Mouse (Mus musculus) cerebellum, postnatal 10 days (tissue): ENCODE data around the gene Angptl2.

Source experiments
- DNase-seq, 2 experiments: peaks; one replicate each; pipeline ENCODE4 v3.0.0; 2021; ENCODE audit warnings: mixed read lengths in 2 of 2

The Angptl2 gene

GRCm38 (mm10) chr2:33215700-33216509 is at the start of gene Angptl2:
Gene Angptl2 (plus strand): TSS chr2:33216069.
- DNase-seq = peak; percentile 83 to 93

DNA sequence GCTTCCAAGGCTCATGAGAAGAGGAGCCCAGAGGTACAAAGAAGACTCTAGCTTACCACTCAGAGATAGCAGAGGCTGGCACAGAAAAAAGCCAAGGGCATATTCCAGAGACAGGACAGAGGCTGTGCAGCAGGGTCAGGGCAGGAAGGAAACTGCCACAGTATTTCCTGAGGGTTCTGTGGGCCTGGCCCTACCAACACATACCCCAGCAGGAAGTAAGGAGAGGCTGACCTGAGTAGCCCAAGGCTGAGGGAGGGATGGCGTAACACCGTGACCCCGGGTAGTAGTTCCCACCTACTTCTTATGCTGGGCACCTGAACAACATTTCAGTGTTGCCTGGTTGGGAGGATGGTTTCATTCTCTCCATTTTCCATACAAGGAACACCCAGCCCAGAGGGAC is 48.8 kb upstream of the Angptl2 start:
- DNase-seq = no peak

DNA sequence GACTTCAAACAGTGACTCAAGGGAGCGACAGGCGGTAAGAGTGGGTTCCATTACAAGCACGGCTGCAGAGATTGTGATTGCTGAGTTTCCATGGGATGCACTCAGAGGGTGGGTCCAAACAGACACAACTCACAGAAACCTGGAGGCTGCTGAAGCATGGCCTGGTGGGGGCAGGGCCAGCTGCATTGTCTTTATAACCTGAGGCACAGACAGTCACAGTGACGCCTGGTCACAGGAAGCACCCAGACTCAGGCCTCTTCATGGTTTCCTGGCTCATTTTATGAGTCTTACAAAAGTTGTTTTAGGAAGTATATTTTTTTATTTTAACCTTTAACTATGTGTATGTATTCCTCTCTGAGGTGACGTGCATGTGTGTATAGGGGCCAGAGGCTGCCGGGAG is 46.4 kb upstream of the Angptl2 start:
- no peak for DNase-seq

DNA sequence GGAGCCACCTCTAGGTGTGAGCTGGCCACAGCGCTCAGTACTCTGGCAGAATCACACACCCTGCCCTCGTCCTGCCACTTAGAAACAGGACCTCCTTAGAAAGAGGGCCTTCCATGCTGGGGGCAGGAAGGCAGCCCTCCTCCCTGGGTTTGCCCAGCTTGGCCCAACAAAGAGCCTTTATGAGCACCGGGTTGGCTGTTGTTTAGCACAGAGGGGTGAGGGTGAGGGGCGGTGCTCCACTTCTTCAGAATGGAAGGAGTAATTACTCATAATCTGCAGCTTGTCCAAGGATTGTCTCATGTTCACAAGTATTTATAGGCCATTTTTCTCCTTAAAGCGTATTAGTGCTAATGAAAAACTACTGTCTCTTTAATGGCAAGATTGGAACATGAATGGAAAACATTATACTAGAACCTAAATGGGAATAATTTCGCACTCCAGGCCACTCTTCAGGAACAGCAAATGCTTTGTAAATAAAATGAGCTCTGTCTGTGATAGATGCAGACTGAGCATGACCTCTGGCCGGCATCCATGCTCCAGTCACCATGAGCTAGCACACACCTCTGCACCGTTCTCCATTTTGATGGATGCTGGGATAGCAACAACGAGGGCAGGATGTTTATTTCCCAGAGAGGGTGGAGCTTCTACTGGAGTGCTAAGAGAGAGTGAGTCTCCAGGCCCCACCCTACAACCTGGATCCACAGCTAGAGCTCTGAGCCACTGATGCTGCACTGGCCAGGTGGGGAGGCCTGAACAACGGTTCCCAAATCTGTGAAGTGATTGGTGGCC is 44.9 kb upstream of the Angptl2 start:
- DNase-seq = no peak

DNA sequence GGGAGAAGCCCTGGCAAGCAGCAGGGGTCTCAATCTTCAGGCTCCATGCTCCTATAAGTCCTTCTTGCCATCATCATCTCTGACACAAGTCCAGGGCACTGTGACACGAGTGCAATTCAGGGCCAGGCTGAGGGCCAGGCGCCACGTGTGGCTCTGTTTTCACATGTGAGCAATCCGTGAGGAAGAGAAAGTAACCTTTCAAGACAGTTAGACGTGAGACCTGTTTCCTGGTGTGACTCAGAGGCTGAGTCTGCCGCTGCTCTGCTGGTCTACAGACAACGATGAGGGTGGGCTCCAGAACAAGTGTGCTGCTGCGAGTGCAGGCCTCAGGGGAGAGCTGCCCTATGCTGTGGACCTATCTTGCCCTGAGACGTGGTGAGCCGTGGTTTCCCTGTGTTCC is 42.7 kb upstream of the Angptl2 start:
- DNase-seq = no peak

DNA sequence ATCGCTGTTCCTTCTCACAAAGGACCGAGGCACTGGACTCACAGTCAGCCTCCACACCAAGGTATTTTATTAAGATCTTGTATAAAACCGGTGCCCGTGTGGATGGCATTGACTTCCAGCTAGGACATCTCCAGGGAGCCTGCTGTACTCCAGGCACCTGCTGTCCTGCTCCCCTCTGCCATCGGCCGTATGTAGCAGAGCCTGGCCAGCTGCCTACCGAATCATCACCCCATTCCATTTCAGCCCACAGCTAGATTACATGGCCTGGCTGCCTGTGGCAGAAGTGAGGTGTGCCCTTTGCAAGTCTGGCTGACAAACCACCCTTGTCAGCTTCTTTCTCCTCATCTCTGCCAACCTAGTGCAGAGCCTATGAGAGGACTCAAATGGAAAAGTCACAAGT is 42.2 kb upstream of the Angptl2 start:
- peak in 1 of 2 experiments; percentile 53 for DNase-seq

- DNase-seq = no peak
These were observed 39.4 kb upstream of the Angptl2 start for GRCm38 (mm10) chr2:33176516-33176915.

- DNase-seq = no peak
These were observed 38.9 kb upstream of the Angptl2 start for GRCm38 (mm10) chr2:33176921-33177320.

DNA sequence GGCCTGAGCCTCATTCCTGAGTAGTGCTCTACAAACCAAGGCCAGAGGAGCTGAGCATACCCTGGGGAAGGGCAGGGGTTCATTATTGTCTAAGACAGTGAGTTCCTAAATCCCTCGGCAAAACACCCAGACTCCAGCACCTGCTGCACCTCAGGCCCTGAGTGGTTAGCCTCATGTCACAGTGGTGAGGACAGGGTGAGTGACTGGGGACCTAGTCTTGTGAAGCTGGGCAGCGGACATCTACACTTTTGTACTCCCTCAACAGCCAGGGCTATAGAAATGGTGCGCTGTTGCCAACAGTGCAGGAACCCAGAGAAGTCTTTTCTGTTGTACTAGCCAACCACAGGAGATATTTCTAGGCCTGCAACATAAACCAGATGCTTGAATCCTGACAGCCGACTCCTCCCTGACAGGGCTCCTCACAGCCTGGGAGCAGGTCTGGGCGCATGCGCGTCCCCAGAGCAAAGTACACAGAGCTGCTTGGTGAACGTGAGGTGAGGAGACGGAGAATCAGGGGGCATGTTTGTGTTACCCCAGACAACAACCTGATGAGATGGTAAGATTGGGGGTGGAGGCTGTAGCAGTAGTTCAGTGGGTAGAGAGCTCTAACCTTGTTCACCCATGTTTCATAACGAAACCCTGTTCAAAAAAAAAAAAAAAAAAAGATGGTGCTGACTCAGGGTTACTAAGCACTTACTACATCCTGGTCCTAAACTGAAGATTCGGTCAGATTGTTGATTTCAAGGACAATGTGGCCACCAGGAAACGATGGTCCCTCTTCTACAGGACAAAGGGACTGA is 38.2 kb upstream of the Angptl2 start:
- no peak for DNase-seq

GRCm38 (mm10) chr2:33178243-33178932 is 37.5 kb upstream of the Angptl2 start:
- peak; percentile 89 to 93 for DNase-seq

DNA sequence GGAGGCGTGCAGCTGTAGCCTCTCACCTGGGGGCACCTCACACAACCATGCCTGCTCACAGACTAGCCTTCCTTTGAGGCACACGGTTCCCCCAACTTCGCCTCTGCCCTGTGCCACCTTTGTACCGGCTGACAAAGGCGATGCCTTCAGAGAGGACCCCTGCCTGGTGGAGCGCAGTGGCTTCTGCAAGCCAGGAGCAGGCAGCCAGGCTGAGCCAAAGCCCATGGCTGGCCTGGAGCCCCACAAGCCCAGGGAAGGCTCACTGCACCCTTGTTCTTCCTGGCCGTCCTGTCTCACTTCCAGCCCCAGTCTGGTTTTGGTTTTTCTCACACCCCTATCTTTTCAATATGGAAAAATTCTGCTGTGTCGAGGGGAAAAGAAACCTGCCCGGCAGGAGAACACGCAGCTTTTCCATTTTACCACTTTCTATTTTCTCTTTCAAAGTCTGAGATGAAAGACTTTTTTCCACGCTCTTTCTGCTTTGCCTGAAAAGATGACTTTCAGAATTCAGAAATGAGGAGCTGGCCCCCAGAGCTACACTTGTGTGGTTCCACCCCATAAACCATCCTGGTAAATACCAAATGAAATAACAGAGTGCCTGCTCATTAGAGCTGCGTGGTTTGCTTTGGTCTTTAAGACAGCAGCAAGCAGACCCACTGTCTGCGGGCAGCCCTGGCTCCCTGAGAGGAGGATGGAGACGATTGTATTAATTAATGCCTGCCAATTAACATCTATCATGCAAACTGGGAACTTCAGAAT is 36.5 kb upstream of the Angptl2 start:
- peak; percentile 56 to 73 for DNase-seq

DNA sequence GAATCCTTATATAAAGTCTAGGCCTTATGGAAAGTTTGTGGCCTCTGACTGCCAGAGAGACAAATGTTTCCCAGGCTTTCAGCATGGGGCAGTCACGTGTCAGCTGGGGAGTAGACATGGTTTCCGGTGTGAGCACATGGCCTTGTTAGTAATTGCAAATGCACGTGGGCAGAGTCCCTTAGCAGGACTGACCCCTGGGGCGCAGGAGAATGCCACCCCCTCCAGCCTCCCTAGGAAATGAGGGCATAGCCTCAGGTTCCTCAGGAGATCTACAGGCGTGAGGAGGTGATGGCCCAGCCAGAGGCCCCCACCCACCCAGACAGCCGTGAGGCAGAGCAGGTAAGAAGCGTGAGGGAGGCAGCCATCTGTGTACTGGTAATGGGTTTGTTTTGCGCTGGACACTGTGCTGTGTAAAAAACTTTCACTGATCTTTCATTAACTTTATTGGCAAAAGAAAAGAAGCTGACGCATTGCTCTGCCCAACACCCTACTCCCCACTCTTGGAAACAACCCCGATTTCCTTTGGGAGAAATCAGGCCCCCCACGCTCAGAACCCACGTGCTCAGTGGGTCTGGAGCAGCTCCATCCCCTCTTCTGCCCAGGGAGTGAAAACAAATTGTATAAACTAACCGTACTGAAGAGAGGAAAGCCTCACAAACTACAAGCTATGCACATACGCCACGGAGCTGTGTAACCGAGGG is 35.8 kb upstream of the Angptl2 start:
- DNase-seq = no peak

DNA sequence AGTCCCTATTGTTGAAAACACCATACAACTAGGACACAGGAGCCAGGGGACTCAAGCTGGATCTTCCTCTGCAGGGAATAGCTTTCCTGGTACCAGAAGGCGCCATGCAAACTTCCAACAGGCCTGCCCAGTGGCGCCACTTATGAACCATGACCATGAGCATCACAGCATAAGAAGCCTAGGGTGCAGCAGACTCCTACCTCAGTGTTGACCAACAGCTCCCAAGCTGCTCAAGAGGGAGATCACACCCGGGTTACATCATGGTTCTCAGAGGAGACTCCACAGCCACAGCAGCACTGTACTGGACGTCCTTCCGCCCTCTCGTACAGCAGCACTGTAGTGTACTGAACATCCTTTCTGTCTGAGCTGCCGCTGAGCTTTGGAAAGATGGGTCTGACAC is 32.5 kb upstream of the Angptl2 start:
- DNase-seq = no peak

- DNase-seq = peak; percentile 30 to 44
These were observed 31.2 kb upstream of the Angptl2 start for GRCm38 (mm10) chr2:33184641-33185040.

DNA sequence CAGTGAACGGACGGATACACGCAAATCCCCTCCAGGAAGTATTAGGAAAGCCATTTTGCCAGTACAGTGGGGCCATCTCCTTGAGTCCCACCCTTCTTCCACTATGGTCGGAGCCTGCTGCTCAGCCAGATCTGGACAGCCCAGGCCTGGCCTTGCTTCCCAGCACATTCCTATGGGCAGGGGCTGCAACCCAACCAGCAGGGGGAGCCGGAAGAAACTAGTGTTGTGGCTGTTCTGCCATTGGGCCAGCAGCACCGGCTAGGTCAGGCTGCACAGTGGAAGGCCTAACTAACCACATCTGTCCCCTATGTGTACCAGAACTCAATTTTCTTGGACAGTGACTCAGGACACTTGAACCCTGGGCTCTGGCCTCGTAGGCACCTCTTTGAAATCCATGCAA is 30.6 kb upstream of the Angptl2 start:
- peak; percentile 59 to 70 for DNase-seq

- DNase-seq = no peak
These were observed 29.4 kb upstream of the Angptl2 start for GRCm38 (mm10) chr2:33186505-33186904.

DNA sequence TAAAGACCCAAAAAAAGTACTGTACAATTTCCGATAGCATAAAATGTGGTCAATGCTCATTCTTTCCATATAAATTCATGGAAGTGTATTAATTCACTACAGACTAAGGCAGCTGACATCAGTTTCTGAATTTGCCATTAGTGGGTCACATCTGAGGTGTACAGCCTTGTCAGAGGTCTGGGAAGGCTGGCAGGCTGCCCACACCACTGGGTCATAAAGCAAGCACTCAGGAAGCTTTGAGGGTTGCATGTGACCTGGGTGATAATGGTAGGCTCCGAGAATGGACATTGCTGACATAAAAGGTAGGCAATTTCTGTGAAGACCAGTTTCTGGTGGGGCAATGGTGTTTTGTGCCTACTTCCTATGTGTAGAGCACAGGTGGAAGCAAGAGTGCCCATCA is 28.0 kb upstream of the Angptl2 start:
- peak in 1 of 2 experiments; percentile 46 for DNase-seq

- DNase-seq = no peak
These were observed 26.8 kb upstream of the Angptl2 start for GRCm38 (mm10) chr2:33188925-33189670.

DNA sequence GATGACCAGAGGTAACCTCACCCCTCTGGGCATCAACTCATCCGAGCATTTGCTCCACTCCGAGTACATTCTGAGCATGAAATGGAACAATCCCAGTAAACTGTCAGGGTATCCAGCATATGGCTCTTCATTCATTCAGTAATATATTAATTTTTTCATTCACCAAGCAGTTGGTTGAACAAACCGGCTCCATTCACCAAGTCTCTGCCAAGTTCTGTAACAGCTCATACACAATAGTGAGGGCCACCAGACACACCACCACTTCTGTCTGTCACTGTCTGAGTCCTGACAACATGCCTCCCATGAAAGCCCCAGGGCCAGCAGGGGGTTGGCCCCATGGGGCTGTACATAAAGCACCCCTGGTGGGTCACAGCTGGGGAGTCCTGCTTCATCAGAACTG is 25.9 kb upstream of the Angptl2 start:
- no peak for DNase-seq

GRCm38 (mm10) chr2:33200368-33201068 is 15.4 kb upstream of the Angptl2 start:
- DNase-seq = peak; percentile 43 to 46
